Mouse (Mus musculus): ENCODE results near the gene Wdr27.

The Wdr27 gene

DNA sequence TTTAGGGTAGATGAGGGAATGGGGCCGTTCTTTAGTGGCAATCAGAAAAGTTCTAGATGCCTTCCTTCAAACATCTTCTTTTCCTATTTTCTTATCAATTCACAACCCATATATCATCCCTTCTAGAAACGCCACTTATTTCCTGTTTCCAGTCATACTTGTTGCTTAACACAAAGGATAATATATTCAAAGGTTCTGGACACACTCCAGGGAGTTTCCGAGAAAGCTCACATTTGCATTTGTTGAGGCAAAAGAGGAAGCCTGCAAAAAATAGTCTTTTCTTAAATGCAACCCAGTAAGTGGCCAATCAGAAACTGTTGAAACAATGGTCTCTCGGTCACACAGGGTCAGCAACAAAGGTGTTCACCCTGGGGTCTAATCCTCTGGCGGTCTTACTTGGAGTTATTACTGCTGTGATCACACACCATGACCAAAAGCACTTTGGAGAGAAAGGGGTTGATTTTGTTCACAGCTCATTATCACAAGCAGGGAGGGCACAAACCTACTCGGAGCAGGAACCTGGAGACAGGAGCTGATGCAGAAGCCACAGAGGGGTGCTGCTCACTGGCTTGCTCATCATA, 116.2 kb downstream of the Wdr27 start:
- DNase-seq (ENCODE audit: extremely low spot score, low read depth, low spot score), result no peak

DNA sequence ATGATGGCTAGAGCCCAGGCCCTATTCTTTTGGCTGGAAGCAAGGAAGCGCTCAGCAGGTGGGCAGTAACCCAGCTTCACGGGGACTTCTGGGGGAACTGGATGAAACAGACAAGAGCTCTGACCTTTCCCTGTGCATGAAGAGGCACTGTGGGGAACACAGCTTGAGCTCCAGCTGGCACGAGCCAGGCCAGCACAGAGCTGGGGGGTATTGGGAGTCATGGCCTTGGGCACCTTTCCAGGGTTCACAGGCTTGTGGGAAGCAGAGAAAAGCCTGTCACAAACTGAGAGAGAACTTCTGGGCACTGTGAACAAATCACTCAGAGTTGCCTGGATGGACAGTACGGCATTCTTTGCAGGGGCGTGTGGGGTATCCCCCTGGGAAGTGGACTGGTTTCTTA, 118.0 kb downstream of the Wdr27 start:
- DNase-seq (ENCODE audit: extremely low spot score, low read depth, low spot score), result no peak

GRCm38 (mm10) chr17:14817975-14818374, 125.0 kb downstream of the Wdr27 start:
- no peak for DNase-seq (ENCODE audit: extremely low spot score, low read depth, low spot score)

DNA sequence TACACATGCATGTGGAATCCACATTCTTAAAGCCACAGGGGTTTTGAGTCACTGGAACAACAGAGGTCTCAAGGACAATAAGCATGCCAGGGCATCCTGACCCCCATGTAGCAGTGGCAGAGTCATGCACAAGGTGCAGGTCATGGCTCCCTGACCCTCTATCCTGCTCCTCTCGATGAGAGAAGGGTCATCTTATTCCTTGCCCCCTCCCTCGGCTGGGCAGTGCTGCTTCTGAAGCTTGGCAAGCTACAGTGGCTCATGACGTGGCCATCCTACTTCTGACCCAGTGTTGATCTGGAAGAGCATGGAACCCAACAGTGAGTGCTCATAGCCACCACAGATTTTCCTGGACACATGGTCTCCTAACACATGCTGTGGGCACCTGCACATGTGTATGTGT, 126.9 kb downstream of the Wdr27 start:
- DNase-seq (ENCODE audit: extremely low spot score, low read depth, low spot score), result no peak

GRCm38 (mm10) chr17:14815304-14815703, 127.7 kb downstream of the Wdr27 start:
- no peak for DNase-seq (ENCODE audit: extremely low spot score, low read depth, low spot score)

GRCm38 (mm10) chr17:14812631-14813030, 130.3 kb downstream of the Wdr27 start:
- DNase-seq (ENCODE audit: extremely low spot score, low read depth, low spot score), result no peak

DNA sequence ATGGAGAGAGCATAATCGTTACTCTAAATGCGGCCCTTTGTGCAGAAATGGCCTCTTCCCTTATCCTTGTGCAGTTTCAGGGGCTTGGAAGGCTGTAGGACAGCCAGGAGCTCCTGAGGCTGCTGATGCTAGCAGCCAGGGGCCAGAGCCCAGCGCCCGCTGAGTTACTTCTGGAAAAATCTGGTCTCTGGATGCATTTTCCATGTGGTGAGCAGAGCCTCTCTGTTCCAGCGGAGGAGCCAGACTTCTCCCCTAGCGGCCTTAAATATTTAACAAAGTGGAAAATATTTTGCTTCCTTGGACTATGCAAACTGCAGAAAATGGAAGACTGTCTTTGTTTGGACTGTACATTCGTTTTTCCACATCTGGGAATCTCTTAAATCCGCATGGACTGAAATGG, 130.9 kb downstream of the Wdr27 start:
- DNase-seq (ENCODE audit: extremely low spot score, low read depth, low spot score), result no peak

GRCm38 (mm10) chr17:14806808-14807207, 136.2 kb downstream of the Wdr27 start:
- no peak for DNase-seq (ENCODE audit: extremely low spot score, low read depth, low spot score)

- DNase-seq (ENCODE audit: extremely low spot score, low read depth, low spot score), result no peak
These were observed 143.7 kb downstream of the Wdr27 start for GRCm38 (mm10) chr17:14799243-14799642.

DNA sequence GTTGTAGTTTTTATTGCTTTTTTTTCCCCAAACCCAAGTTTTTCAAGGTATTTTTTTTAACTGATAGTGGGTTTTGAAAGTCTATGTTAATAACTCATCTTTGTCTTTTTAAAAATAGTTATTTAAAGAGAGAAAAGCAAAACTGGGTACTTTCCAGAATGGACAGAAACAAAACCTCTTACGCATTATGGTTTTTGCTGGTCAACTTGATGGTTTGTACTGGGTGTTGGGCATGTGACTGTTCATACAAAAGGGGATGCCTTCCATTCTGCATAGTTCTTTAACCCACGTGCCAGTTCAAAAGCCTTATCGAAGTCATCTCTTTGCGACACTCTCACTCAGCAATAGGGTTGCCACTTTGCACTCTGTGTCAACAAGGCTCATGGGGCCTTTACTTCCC, 147.9 kb downstream of the Wdr27 start:
- DNase-seq (ENCODE audit: extremely low spot score, low read depth, low spot score), result no peak

- DNase-seq (ENCODE audit: extremely low spot score, low read depth, low spot score), result no peak
These were observed 163.6 kb downstream of the Wdr27 start for GRCm38 (mm10) chr17:14779356-14779755.

DNA sequence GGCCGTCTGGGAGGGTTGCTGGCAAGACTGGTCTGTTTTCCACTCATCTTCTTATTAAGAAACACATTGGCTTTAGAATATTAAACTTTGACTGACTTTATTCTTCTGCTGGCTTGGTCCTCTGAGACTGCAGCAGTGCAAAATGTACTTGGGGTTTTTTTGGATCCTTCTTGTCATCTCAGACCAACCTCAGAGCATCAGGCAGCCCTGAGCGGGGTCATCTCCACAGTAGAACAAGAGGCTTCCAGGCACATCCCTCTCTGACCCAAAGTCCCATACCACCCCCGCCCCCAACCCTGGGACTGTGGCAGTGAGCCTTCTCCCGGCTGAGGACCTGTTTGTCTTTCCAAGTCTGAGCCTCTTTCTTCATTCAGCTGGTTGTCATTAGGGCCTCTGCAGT, 171.6 kb downstream of the Wdr27 start:
- no peak for DNase-seq (ENCODE audit: extremely low spot score, low read depth, low spot score)

- DNase-seq (ENCODE audit: extremely low spot score, low read depth, low spot score), result no peak
These were observed 172.6 kb downstream of the Wdr27 start for GRCm38 (mm10) chr17:14770377-14770776.
